Mouse (Mus musculus) spleen, adult 2 months (tissue): ENCODE data around the gene D1Ertd622e. TPM values are rescaled to one million over a fixed set of nuclear protein-coding genes. Genes with fewer than 3 reads are reported as not detected.

Experiments used
- DNase-seq, 2 experiments: peaks; one replicate each; pipeline versions ENCODE4 v3.0.0 to v3.0.0-alpha.2; 2012 to 2021; ENCODE audit warnings: low spot score in 2 of 2, low read depth in 1 of 2
- H3K27ac ChIP-seq: fragments of 200-500 bp; 2 replicates; pipeline ENCODE4 v1.5.1; 2012; ENCODE audit warnings: low read length, inconsistent platforms; ENCODE audit not compliant: insufficient read depth
- H3K27me3 ChIP-seq: fragments of 200-500 bp; 2 replicates; pipeline ENCODE4 v1.6.1; 2012; ENCODE audit warnings: mild to moderate bottlenecking, moderate library complexity, low read length, inconsistent platforms; ENCODE audit not compliant: control insufficient read depth, insufficient read depth
- H3K36me3 ChIP-seq: fragments of 200-500 bp; 2 replicates; pipeline ENCODE4 v1.6.1; 2012; ENCODE audit warnings: mild to moderate bottlenecking, low read length, inconsistent platforms; ENCODE audit not compliant: control insufficient read depth, insufficient read depth
- H3K4me1 ChIP-seq: fragments of 200-500 bp; 2 replicates; pipeline ENCODE4 v1.6.1; 2011; ENCODE audit warnings: inconsistent platforms; ENCODE audit not compliant: control insufficient read depth, insufficient read depth, insufficient read length
- H3K4me3 ChIP-seq: fragments of 200-500 bp; 2 replicates; pipeline ENCODE4 v1.5.1; 2011; ENCODE audit warnings: mild to moderate bottlenecking, inconsistent platforms; ENCODE audit not compliant: insufficient read depth, insufficient read length; ENCODE audit errors: extremely low read depth
- CTCF ChIP-seq: fragments of 200-500 bp; IDR thresholded peaks from 2 replicates; pipeline ENCODE4 v1.5.1; 2011; ENCODE audit warnings: mild to moderate bottlenecking, inconsistent platforms; ENCODE audit not compliant: insufficient read depth, insufficient read length, insufficient replicate concordance; ENCODE audit errors: extremely low read depth
- POLR2A ChIP-seq: fragments of 200-500 bp; IDR thresholded peaks from 2 replicates; pipeline ENCODE4 v1.6.1; 2011; ENCODE audit warnings: low read depth, low read length, inconsistent platforms
- WGBS: fragments of 180-500 bp; shearing (Covaris S2); methylation state at CpG from one replicate; pipeline ENCODE4 v1.1.7; 2018; 5-methylcytosine and 5-hydroxymethylcytosine counted together
- polyA plus RNA-seq: library from polyadenylated mRNA; depleted of rRNA; stranded (reverse); fragments of >200 nt; gene quantifications from 2 replicates; pipeline ENCODE4 v1.2.3, GENCODE M21; 2012

The D1Ertd622e gene
- polyA plus RNA-seq, 1 experiment, result 23.1 TPM

- H3K36me3 ChIP-seq, result peaks cover 16% of the 10 kb centered on the region
- no peak for DNase-seq
- no peaks in the 10 kb centered on the region for H3K27me3 ChIP-seq
- TF ChIP-seq POLR2A (no peak), CTCF (no peak)
- no peak overlapping the region for H3K4me3 ChIP-seq
- no peak overlapping the region for H3K27ac ChIP-seq
- WGBS, result 37% methylated on average over 6 of the region's 6 CpGs
- peaks cover 2% of the 10 kb centered on the region for H3K4me1 ChIP-seq
Observed at GRCm38 (mm10) chr1:97650072-97650471, 11.8 kb downstream of the D1Ertd622e start.

- peaks cover 2% of the 10 kb centered on the region; the same call in 1 of the 2 replicates for H3K4me1 ChIP-seq
- H3K36me3 ChIP-seq, result peaks cover 20% of the 10 kb centered on the region
- no peak overlapping the region for H3K27ac ChIP-seq
- no peak overlapping the region for H3K4me3 ChIP-seq
- TF ChIP-seq CTCF (no peak), POLR2A (no peak)
- WGBS, result 100% methylated on average over 1 of the region's 1 CpGs
- DNase-seq, result no peak
- H3K27me3 ChIP-seq, result no peaks in the 10 kb centered on the region
Observed at GRCm38 (mm10) chr1:97647037-97647436, 14.8 kb downstream of the D1Ertd622e start.

GRCm38 (mm10) chr1:97634104-97634503, 27.8 kb downstream of the D1Ertd622e start:
- peaks cover 4% of the 10 kb centered on the region; the same call in 1 of the 2 replicates for H3K36me3 ChIP-seq
- WGBS, result 96% methylated on average over 8 of the region's 8 CpGs
- no peak overlapping the region for H3K27ac ChIP-seq
- H3K4me3 ChIP-seq, result no peak overlapping the region
- H3K27me3 ChIP-seq, result no peaks in the 10 kb centered on the region
- no peaks in the 10 kb centered on the region; the same call in 1 of the 2 replicates for H3K4me1 ChIP-seq
- TF ChIP-seq CTCF (no peak), POLR2A (no peak)
- no peak for DNase-seq

- WGBS, result 59% methylated on average over 11 of the region's 11 CpGs
- H3K4me1 ChIP-seq, result no peaks in the 10 kb centered on the region; the same call in 1 of the 2 replicates
- H3K27ac ChIP-seq, result no peak overlapping the region
- H3K27me3 ChIP-seq, result no peaks in the 10 kb centered on the region
- H3K4me3 ChIP-seq, result no peak overlapping the region
- no peak for DNase-seq
- no peaks in the 10 kb centered on the region for H3K36me3 ChIP-seq
- TF ChIP-seq POLR2A (no peak), CTCF (no peak)
Observed at GRCm38 (mm10) chr1:97632545-97633256, 29.2 kb downstream of the D1Ertd622e start.

- WGBS, result 61% methylated on average over 5 of the region's 5 CpGs
- H3K27ac ChIP-seq, result no peak overlapping the region
Observed at GRCm38 (mm10) chr1:97631843-97632470, 29.9 kb downstream of the D1Ertd622e start.

GRCm38 (mm10) chr1:97630146-97630545, 31.7 kb downstream of the D1Ertd622e start:
- DNase-seq, result no peak
- Histone ChIP-seq H3K36me3 (0 out of 2 replicates have a peak, but pooled peaks cover 1% of the 10 kb centered on the region), H3K4me3 (no peak overlapping the region), H3K4me1 (peaks cover 4% of the 10 kb centered on the region; the same call in 1 of the 2 replicates), H3K27me3 (no peaks in the 10 kb centered on the region), H3K27ac (no peak overlapping the region)
- 86% methylated on average over 5 of the region's 5 CpGs for WGBS
- TF ChIP-seq POLR2A, result no peak
- TF ChIP-seq CTCF, result no peak

More at GRCm38 (mm10) chr1:97631843-97632470, 29.9 kb downstream of the D1Ertd622e start:
- Histone ChIP-seq H3K36me3 (0 out of 2 replicates have a peak, but pooled peaks cover 1% of the 10 kb centered on the region), H3K27me3 (no peaks in the 10 kb centered on the region), H3K4me3 (no peak overlapping the region), H3K4me1 (no peaks in the 10 kb centered on the region; the same call in 1 of the 2 replicates)
- DNase-seq, result no peak
- TF ChIP-seq CTCF (no peak), POLR2A (no peak)
